8 mouse cellular contexts compared by ENCODE assay signal in the genomic region with DNA sequence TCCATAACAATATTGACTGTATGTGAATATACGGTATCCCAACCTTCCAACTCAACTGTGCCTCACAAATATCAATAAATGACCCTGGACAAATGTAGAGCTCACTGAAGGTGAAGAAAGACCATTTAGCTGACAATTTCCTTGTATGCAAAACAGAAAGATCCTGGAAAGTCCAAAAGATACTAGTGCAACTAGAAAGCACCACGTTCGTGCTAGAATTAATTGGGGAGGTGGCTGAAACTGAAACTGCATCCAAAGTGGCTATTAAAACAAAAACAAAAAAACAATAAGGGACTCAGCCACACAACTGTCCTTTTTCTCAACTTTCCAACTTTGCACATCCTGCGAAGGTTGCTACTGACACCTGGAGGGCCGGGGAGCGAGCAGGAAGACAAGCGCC. TPM values are rescaled to one million over a fixed set of nuclear protein-coding genes. Genes with fewer than 3 reads are reported as not detected.
DNase-seq lines count a peak whose midpoint lies in the region; ATAC-seq and TF ChIP-seq lines count a peak whose summit lies in the region.

No protein-coding gene starts in this region.

- peak overlapping the region; percentile 87 for H3K9ac ChIP-seq in heart, embryonic 16.5 days (ENCODE audit: low read length)
- peak overlapping the region; percentile 83 for H3K9ac ChIP-seq in MEL (ENCODE audit: control insufficient read depth, low read depth, low read length, poor library complexity, severe bottlenecking)
- peak overlapping the region; percentile 83 for H3K9ac ChIP-seq in hindbrain, embryonic 11.5 days (ENCODE audit: low read depth, low read length)
- H3K9ac ChIP-seq in midbrain, embryonic 11.5 days (ENCODE audit: low read length): peak overlapping the region; percentile 81

- no peak for TF ChIP-seq EP300 in MEL (IDR thresholded peaks at IDR 0.05; ENCODE audit: low read depth in 1 of 2, low read length in 2 of 2)

- no peaks in the 10 kb centered on the region for H3K36me3 ChIP-seq in heart, embryonic 16.5 days (ENCODE audit: control insufficient read depth, insufficient read depth)
- peaks cover 0 to 15% of the 10 kb centered on the region in 2 experiments; a peak in 2 of 4 replicates for H3K36me3 ChIP-seq in MEL (ENCODE audit: control insufficient read depth in 1 of 2, insufficient read depth in 2 of 2, low read length in 2 of 2)
- no peaks in the 10 kb centered on the region for H3K36me3 ChIP-seq in hindbrain, embryonic 11.5 days (ENCODE audit: control insufficient read depth, insufficient read depth, low read length)
- H3K36me3 ChIP-seq in midbrain, embryonic 11.5 days (ENCODE audit: control insufficient read depth, insufficient read depth, low read length): no peaks in the 10 kb centered on the region

- H3K27me3 ChIP-seq in heart, embryonic 16.5 days (ENCODE audit: control insufficient read depth, insufficient read depth, low read length): no peaks in the 10 kb centered on the region
- H3K27me3 ChIP-seq in MEL (ENCODE audit: control insufficient read depth in 1 of 2, insufficient read depth in 2 of 2, low read length in 2 of 2): no peaks in the 10 kb centered on the region
- H3K27me3 ChIP-seq in hindbrain, embryonic 11.5 days (ENCODE audit: control insufficient read depth, insufficient read depth, low read length): no peaks in the 10 kb centered on the region
- no peaks in the 10 kb centered on the region for H3K27me3 ChIP-seq in midbrain, embryonic 11.5 days (ENCODE audit: control insufficient read depth, insufficient read depth, low read length)

- H3K4me1 ChIP-seq in heart, embryonic 16.5 days (ENCODE audit: control insufficient read depth, insufficient read depth, low read length): peaks cover 10% of the 10 kb centered on the region
- peaks cover 0 to 6% of the 10 kb centered on the region in 2 experiments; a peak in 2 of 4 replicates for H3K4me1 ChIP-seq in MEL (ENCODE audit: control insufficient read depth in 1 of 2, insufficient read depth in 2 of 2, low read length in 2 of 2)
- H3K4me1 ChIP-seq in hindbrain, embryonic 11.5 days (replicated peaks; ENCODE audit: control insufficient read depth, insufficient read depth, low read length): no peaks in the 10 kb centered on the region
- H3K4me1 ChIP-seq in midbrain, embryonic 11.5 days (ENCODE audit: control insufficient read depth, insufficient read depth, low read length): peaks cover 12% of the 10 kb centered on the region

- TF ChIP-seq POLR2A in MEL (IDR thresholded peaks at IDR 0.05; ENCODE audit: control insufficient read depth in 1 of 2, insufficient read depth in 1 of 2, low read depth in 1 of 2, low read length in 2 of 2, poor library complexity in 1 of 2): no peak

- intact Hi-C loops in left cerebral cortex, postnatal 25 days (cut with DNase I): no loop called here

- H3K9me3 ChIP-seq in heart, embryonic 16.5 days (replicated peaks; ENCODE audit: control insufficient read depth, low read length): no peaks in the 10 kb centered on the region
- H3K9me3 ChIP-seq in MEL (replicated peaks; ENCODE audit: insufficient read depth, low read length): no peaks in the 10 kb centered on the region
- no peaks in the 10 kb centered on the region for H3K9me3 ChIP-seq in hindbrain, embryonic 11.5 days (ENCODE audit: control insufficient read depth, low read length)
- H3K9me3 ChIP-seq in midbrain, embryonic 11.5 days (ENCODE audit: control insufficient read depth, low read length): no peaks in the 10 kb centered on the region

- DNase-seq in heart, adult 11 months: no peak
- no peak for DNase-seq in MEL (ENCODE audit: low read depth, low spot score)
- DNase-seq in hindbrain, embryonic 11.5 days (ENCODE audit: low spot score): no peak
- DNase-seq in midbrain, embryonic 11.5 days (ENCODE audit: low spot score, missing footprints): no peak
- no peak for DNase-seq in Muller cell, postnatal 12 days (ENCODE audit: inconsistent ontology term)
- no peak for DNase-seq in adrenal gland, adult 18-20 months (ENCODE audit: low spot score in 2 of 2)
- DNase-seq in left cerebral cortex, postnatal 25 days (ENCODE audit: low spot score in 2 of 2): no peak

- WGBS in heart, embryonic 16.5 days: 7% methylated on average over 7 of the region's 7 CpGs
- 10% methylated on average over 7 of the region's 7 CpGs for WGBS in hindbrain, embryonic 11.5 days
- 13% methylated on average over 7 of the region's 7 CpGs for WGBS in midbrain, embryonic 11.5 days

- H3K4me3 ChIP-seq in heart, embryonic 16.5 days (ENCODE audit: low read length): peak overlapping the region; percentile 90
- H3K4me3 ChIP-seq in MEL (ENCODE audit: control insufficient read depth in 1 of 2, insufficient read depth in 1 of 2, low read depth in 2 of 2, low read length in 2 of 2): peak overlapping the region; percentile 84 to 92
- H3K4me3 ChIP-seq in hindbrain, embryonic 11.5 days (ENCODE audit: low read depth, low read length): peak overlapping the region; percentile 78
- peak overlapping the region; percentile 71 for H3K4me3 ChIP-seq in midbrain, embryonic 11.5 days (ENCODE audit: low read depth, low read length)

- TF ChIP-seq CTCF in MEL (IDR thresholded peaks at IDR 0.05 in 2 of 3, conservative IDR thresholded peaks at IDR 0.05 in 1 of 3; ENCODE audit: control insufficient read depth in 1 of 3, insufficient read depth in 1 of 3, low read depth in 2 of 3, low read length in 3 of 3, poor library complexity in 1 of 3, severe bottlenecking in 1 of 3): 0 out of 6 replicates have a peak, but pooled peaks of 1 of the 3 experiments have one; percentile 3

- no peak for TF ChIP-seq RAD21 in MEL (IDR thresholded peaks at IDR 0.05; ENCODE audit: low read depth, low read length)

- H3K79me2 ChIP-seq in MEL (ENCODE audit: control insufficient read depth, insufficient read depth, low read length, poor library complexity): peaks cover 20% of the 10 kb centered on the region

- ATAC-seq in heart, embryonic 16.5 days (replicated peaks; ENCODE audit: extremely low read depth, insufficient read depth, low FRiP score): no peak
- ATAC-seq in hindbrain, embryonic 11.5 days (ENCODE audit: low FRiP score): no peak
- no peak for ATAC-seq in midbrain, embryonic 11.5 days (ENCODE audit: low FRiP score)

- peak overlapping the region; percentile 77 for H3K27ac ChIP-seq in heart, embryonic 16.5 days (ENCODE audit: low read length)
- peak overlapping the region; percentile 66 for H3K27ac ChIP-seq in MEL (ENCODE audit: control insufficient read depth, low read depth, low read length)
- H3K27ac ChIP-seq in hindbrain, embryonic 11.5 days (ENCODE audit: low read depth, low read length): 0 out of 2 replicates have a peak overlapping the region, but pooled peaks have one; percentile 63
- peak overlapping the region; percentile 44; the same call in 1 of the 2 replicates for H3K27ac ChIP-seq in midbrain, embryonic 11.5 days (ENCODE audit: low read depth, low read length)

- H3K4me2 ChIP-seq in heart, embryonic 16.5 days (ENCODE audit: low read depth, low read length): peak overlapping the region; percentile 96
- peak overlapping the region; percentile 43 for H3K4me2 ChIP-seq in hindbrain, embryonic 11.5 days (replicated peaks; ENCODE audit: low read depth, low read length)
- H3K4me2 ChIP-seq in midbrain, embryonic 11.5 days: peak overlapping the region; percentile 78

TF ChIP-seq in MEL, 35 proteins besides CTCF, POLR2A, EP300 and RAD21:
- no peak for TF ChIP-seq MYC (IDR thresholded peaks at IDR 0.05; ENCODE audit: low read depth, low read length)
- no peak for TF ChIP-seq ETS1 (IDR thresholded peaks at IDR 0.05; ENCODE audit: low read depth, low read length)
- no peak for TF ChIP-seq USF1 (IDR thresholded peaks at IDR 0.05; ENCODE audit: low read depth, low read length)
- no peak for TF ChIP-seq GATA1 (IDR thresholded peaks at IDR 0.05; ENCODE audit: low read depth, low read length)
- no peak for TF ChIP-seq CHD2 (IDR thresholded peaks at IDR 0.05; ENCODE audit: low read length)
- TF ChIP-seq USF2 (IDR thresholded peaks at IDR 0.05; ENCODE audit: borderline replicate concordance in 1 of 2, insufficient read depth in 1 of 2, low read depth in 1 of 2, low read length in 2 of 2): no peak
- TF ChIP-seq CHD1 (IDR thresholded peaks at IDR 0.05; ENCODE audit: low read depth, low read length): no peak
- TF ChIP-seq NRF1 (IDR thresholded peaks at IDR 0.05; ENCODE audit: insufficient read depth, low read depth, low read length, poor library complexity, severe bottlenecking): no peak
- TF ChIP-seq JUND (IDR thresholded peaks at IDR 0.05; ENCODE audit: low read depth, low read length): no peak

RNA-seq across cellular contexts. Expression of gene Nde1, which starts 4.5 kb away (rescaled TPM):
- 79.7 and 80.4 TPM in 2 replicates for polyA plus RNA-seq in heart, embryonic 16.5 days (2015; fragmentation: Nextera tagmentation; extraction: Ambion mirVana)
- total RNA-seq in MEL (2012; rRNA removed): 25.2 and 25.8 TPM in 2 replicates
- polyA plus RNA-seq in MEL (2012; ENCODE audit: insufficient read depth in 1 of 2, insufficient read length in 2 of 2, low read depth in 1 of 2, low replicate concordance in 2 of 2, missing spikeins in 1 of 2): 10 to 100 TPM in 1 of 2 experiments, not detected in 1; 42.5 TPM
- 144 and 148 TPM in 2 replicates for polyA plus RNA-seq in hindbrain, embryonic 11.5 days (2014; fragmentation: Nextera tagmentation; extraction: Ambion mirVana)
- 176 and 181 TPM in 2 replicates for polyA plus RNA-seq in midbrain, embryonic 11.5 days (2014; fragmentation: Nextera tagmentation; extraction: Ambion mirVana)
- total RNA-seq in adrenal gland, adult 18-20 months (2021): 10 to 100 TPM; 37.1 to 39.2 TPM
- total RNA-seq in left cerebral cortex, postnatal 25 days (2021): 10 to 100 TPM; 16.2 to 17.5 TPM

RNA-seq across cellular contexts. Expression of gene Marf1, which starts 4.6 kb away (rescaled TPM):
- polyA plus RNA-seq in heart, embryonic 16.5 days (2015; fragmentation: Nextera tagmentation; extraction: Ambion mirVana): 9.0 and 10.1 TPM in 2 replicates
- 8.7 and 9.3 TPM in 2 replicates for total RNA-seq in MEL (2012; rRNA removed)
- polyA plus RNA-seq in MEL (2012; ENCODE audit: insufficient read depth in 1 of 2, insufficient read length in 2 of 2, low read depth in 1 of 2, low replicate concordance in 2 of 2, missing spikeins in 1 of 2): 10 to 100 TPM in 1 of 2 experiments, not detected in 1; 16.2 TPM
- polyA plus RNA-seq in hindbrain, embryonic 11.5 days (2014; fragmentation: Nextera tagmentation; extraction: Ambion mirVana): 18.1 and 24.2 TPM in 2 replicates
- polyA plus RNA-seq in midbrain, embryonic 11.5 days (2014; fragmentation: Nextera tagmentation; extraction: Ambion mirVana): 17.4 and 17.6 TPM in 2 replicates
- total RNA-seq in adrenal gland, adult 18-20 months (2021): 100 to 1,000 TPM; 124 to 141 TPM
- 100 to 1,000 TPM; 128 to 135 TPM for total RNA-seq in left cerebral cortex, postnatal 25 days (2021)

Comparison
In these comparisons a context has a peak if more than half of its experiments do, and no peak if none do; other contexts are left out.
1. H3K4me2 ChIP-seq: peak in every context shown above with its lines; median percentile 96 in heart, embryonic 16.5 days; 78 in midbrain, embryonic 11.5 days; 43 in hindbrain, embryonic 11.5 days.